Mouse (Mus musculus) heart, postnatal 0 days (tissue): ENCODE data around the gene Acad12.
"Not testable (repeated sequence)": the region's sequence is repeated elsewhere in the genome, so short reads cannot be mapped to it uniquely, and the experiment has no call there.

ENCODE experiments used
- CTCF ChIP-seq: IDR thresholded peaks from 2 replicates; pipeline ENCODE4 v1.5.1; 2016; ENCODE audit warnings: antibody characterized with exemption, control low read depth, low read depth
- EP300 ChIP-seq: IDR thresholded peaks from 2 replicates; pipeline ENCODE4 v1.6.1; 2016; ENCODE audit warnings: antibody characterized with exemption, low read depth

- not testable (repeated sequence) for TF ChIP-seq CTCF, EP300
Observed at GRCm38 (mm10) chr5:121657656-121658055, 38.9 kb upstream of the Acad12 start.
